Mouse (Mus musculus): ENCODE measurements at regions not wholly inside any gene's neighbourhood (a gene's known extent, or its start where the extent isn't known, plus 50 kb on each side); places are given as distances from the start of the nearest gene placed in this dataset.
"Not testable (repeated sequence)": the region's sequence is repeated elsewhere in the genome, so short reads cannot be mapped to it uniquely, and the experiment has no call there.

- CTCF ChIA-PET: no interaction called here
- POLR2A ChIA-PET: no interaction called here
Observed at GRCm38 (mm10) chr1:99599696-99600489, 172.7 kb upstream of the Cntnap5b start.

- CTCF ChIA-PET: no interaction called here
- POLR2A ChIA-PET: no interaction called here
Observed at GRCm38 (mm10) chr1:99605213-99605612, 167.4 kb upstream of the Cntnap5b start.

GRCm38 (mm10) chr1:99619221-99619620 is 153.3 kb upstream of the Cntnap5b start:
- ChIA-PET POLR2A (interaction anchor here in 1 of 4 experiments (0.9 kb wide), 1 partner anchor 15 kb away, joined by 5 read pairs; no protein-coding TSS in a partner anchor), CTCF (no interaction called here)

- CTCF ChIA-PET: not testable (repeated sequence)
- POLR2A ChIA-PET: interaction anchor here in 1 of 4 experiments (0.7 kb wide), 1 partner anchor 818 kb away, joined by 5 read pairs; no protein-coding TSS in a partner anchor
Observed at GRCm38 (mm10) chr1:99630971-99631370, 141.6 kb upstream of the Cntnap5b start.

GRCm38 (mm10) chr1:99663641-99664040 is 108.9 kb upstream of the Cntnap5b start:
- ChIA-PET POLR2A (interaction anchor here in 1 of 4 experiments (0.6 kb wide), 1 partner anchor 305 kb away, joined by 5 read pairs; no protein-coding TSS in a partner anchor), CTCF (no interaction called here)

GRCm38 (mm10) chr1:99679980-99680379 is 92.6 kb upstream of the Cntnap5b start:
- POLR2A ChIA-PET: no interaction called here
- CTCF ChIA-PET: no interaction called here

- CTCF ChIA-PET: no interaction called here
- POLR2A ChIA-PET: no interaction called here
Observed at GRCm38 (mm10) chr1:99697089-99697488, 75.5 kb upstream of the Cntnap5b start.

- CTCF ChIA-PET: no interaction called here
- POLR2A ChIA-PET: no interaction called here
Observed at GRCm38 (mm10) chr1:99714912-99715311, 57.7 kb upstream of the Cntnap5b start.

- ChIA-PET CTCF (no interaction called here), POLR2A (no interaction called here)
Observed at GRCm38 (mm10) chr1:99716266-99716665, 56.3 kb upstream of the Cntnap5b start.

All from embryonic stem cell, embryonic (primary cell).